Mouse (Mus musculus) ES-Bruce4 (cell line): ENCODE measurements around the gene Dpf3.

Experiments used
- CTCF ChIP-seq: IDR thresholded peaks from one replicate; pipeline ENCODE4 v1.8.1; 2011; ENCODE audit warnings: low read depth, low read length
- POLR2A ChIP-seq: IDR thresholded peaks from one replicate; pipeline ENCODE4 v1.8.1; 2011; ENCODE audit warnings: low read length; ENCODE audit not compliant: insufficient read depth

GRCm38 (mm10) chr12:83471760-83472159 lies 15.8 kb downstream of the Dpf3 start:
- TF ChIP-seq CTCF (no peak), POLR2A (no peak)
